Mouse (Mus musculus): Measurements from ENCODE around the gene Exoc6b. TPM values are rescaled to one million over a fixed set of nuclear protein-coding genes. Genes with fewer than 3 reads are reported as not detected.

Gene Exoc6b
- polyA plus RNA-seq, 1 experiment from 2014 or later = 31.2 TPM

DNA sequence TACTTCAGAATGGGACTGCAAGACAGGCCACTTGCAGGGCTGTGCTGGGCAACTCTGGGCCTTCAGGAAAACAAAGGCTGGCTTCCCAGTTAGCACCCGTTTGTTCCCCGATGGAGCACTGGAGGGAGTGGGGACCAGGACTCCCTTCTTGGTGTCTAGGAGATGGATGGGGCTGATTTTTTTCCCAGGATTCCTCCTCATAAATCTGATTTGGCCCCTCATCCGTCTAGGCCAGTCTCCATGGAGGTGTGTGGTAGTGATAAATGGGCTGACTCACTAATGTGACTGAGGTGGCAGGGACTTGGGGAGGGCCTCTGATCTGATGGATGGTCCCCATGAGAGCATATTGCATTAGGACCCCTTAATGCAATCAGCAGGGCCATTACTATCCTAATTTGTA is 470.6 kb downstream of the Exoc6b start:
- no peak overlapping the region for H3K9ac ChIP-seq (ENCODE audit: low read length)
- no peak overlapping the region for H3K27ac ChIP-seq (ENCODE audit: low read length)
- no peak for ATAC-seq (ENCODE audit: insufficient read depth, low FRiP score)
- no peaks in the 10 kb centered on the region for H3K9me3 ChIP-seq (replicated peaks; ENCODE audit: control insufficient read depth, low read length)
- WGBS = 42% methylated on average over 3 of the region's 3 CpGs
- H3K4me2 ChIP-seq (ENCODE audit: low read depth, low read length) = no peak overlapping the region
- H3K27me3 ChIP-seq (ENCODE audit: control insufficient read depth, insufficient read depth, low read length) = no peaks in the 10 kb centered on the region
- no peak overlapping the region for H3K4me3 ChIP-seq (replicated peaks; ENCODE audit: low read length)
- H3K36me3 ChIP-seq (ENCODE audit: control insufficient read depth, insufficient read depth, low read length) = no peaks in the 10 kb centered on the region
- H3K4me1 ChIP-seq (ENCODE audit: control insufficient read depth, insufficient read depth, low read length) = peaks cover under 1% of the 10 kb centered on the region; the same call in 1 of the 2 replicates

- H3K27me3 ChIP-seq (ENCODE audit: control insufficient read depth, insufficient read depth, low read length) = peaks cover 5% of the 10 kb centered on the region
- 68% methylated on average over 3 of the region's 3 CpGs for WGBS
- H3K4me3 ChIP-seq (replicated peaks; ENCODE audit: low read length) = no peak overlapping the region
- H3K9ac ChIP-seq (ENCODE audit: low read length) = no peak overlapping the region
- H3K4me2 ChIP-seq (ENCODE audit: low read depth, low read length) = no peak overlapping the region
- ATAC-seq (ENCODE audit: insufficient read depth, low FRiP score) = no peak
- no peaks in the 10 kb centered on the region for H3K9me3 ChIP-seq (replicated peaks; ENCODE audit: control insufficient read depth, low read length)
- H3K36me3 ChIP-seq (ENCODE audit: control insufficient read depth, insufficient read depth, low read length) = no peaks in the 10 kb centered on the region
- H3K27ac ChIP-seq (ENCODE audit: low read length) = no peak overlapping the region
- peaks cover 15% of the 10 kb centered on the region for H3K4me1 ChIP-seq (ENCODE audit: control insufficient read depth, insufficient read depth, low read length)
Measured at GRCm38 (mm10) chr6:84594626-84595025, 474.7 kb downstream of the Exoc6b start.

GRCm38 (mm10) chr6:84593693-84594092 is 475.6 kb downstream of the Exoc6b start, which contains the start of gene Cyp26b1:
TSS of gene Cyp26b1 (minus strand) at chr6:84593908.
- no peak within 1 kb of the TSS for H3K4me2 ChIP-seq (ENCODE audit: low read depth, low read length)
- ATAC-seq (ENCODE audit: insufficient read depth, low FRiP score) = no peak
- peaks cover 14% of the 10 kb centered on the region for H3K27me3 ChIP-seq (ENCODE audit: control insufficient read depth, insufficient read depth, low read length)
- H3K27ac ChIP-seq (ENCODE audit: low read length) = no peak within 1 kb of the TSS
- H3K9ac ChIP-seq (ENCODE audit: low read length) = no peak within 1 kb of the TSS
- WGBS = 91% methylated on average over 10 of the region's 10 CpGs
- no peaks in the 10 kb centered on the region for H3K9me3 ChIP-seq (replicated peaks; ENCODE audit: control insufficient read depth, low read length)
- H3K4me3 ChIP-seq (replicated peaks; ENCODE audit: low read length) = no peak within 1 kb of the TSS
- H3K4me1 ChIP-seq (ENCODE audit: control insufficient read depth, insufficient read depth, low read length) = peaks cover 15% of the 10 kb centered on the region
- no peaks in the 10 kb centered on the region for H3K36me3 ChIP-seq (ENCODE audit: control insufficient read depth, insufficient read depth, low read length)

DNA sequence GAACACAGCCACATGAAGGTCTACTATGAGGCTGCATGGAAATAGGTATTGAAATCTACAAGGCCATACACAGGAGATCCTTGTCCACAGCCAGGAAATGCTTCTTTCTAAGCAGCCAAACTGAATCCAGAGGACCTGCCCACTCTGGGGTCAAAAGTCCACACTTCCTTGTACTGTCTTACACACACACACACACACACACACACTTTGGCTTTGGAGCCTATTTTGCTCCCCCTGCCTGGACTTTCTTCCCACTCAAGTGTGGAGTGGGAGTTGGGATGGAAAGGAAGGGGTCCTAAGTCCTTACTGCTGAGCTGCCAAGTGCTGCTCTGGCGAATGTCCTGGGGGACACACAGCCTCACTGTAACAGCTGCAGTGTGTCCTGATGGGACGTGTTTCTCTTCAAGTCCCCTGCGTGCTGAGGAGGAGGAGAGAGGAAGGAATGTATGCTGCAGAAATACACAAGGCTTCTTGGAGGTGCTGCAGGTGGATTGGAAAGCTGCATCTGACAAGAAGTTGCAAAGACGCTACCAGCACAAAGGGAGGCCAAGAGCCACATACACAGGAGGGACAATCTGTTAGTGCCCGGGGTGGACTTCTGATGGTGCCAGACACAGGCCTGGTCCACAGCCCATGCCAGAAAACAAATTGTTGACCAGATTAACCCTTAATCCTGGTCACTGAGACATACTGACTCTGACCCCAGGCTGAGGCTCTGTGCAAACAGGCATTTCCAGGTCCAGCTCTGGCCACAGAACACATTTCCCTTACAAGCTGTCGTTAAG is 478.2 kb downstream of the Exoc6b start:
- Histone ChIP-seq H3K36me3 (ENCODE audit: control insufficient read depth, insufficient read depth, low read length) (no peaks in the 10 kb centered on the region), H3K4me3 (replicated peaks; ENCODE audit: low read length) (no peak overlapping the region), H3K27me3 (ENCODE audit: control insufficient read depth, insufficient read depth, low read length) (peaks cover 38% of the 10 kb centered on the region), H3K9me3 (replicated peaks; ENCODE audit: control insufficient read depth, low read length) (no peaks in the 10 kb centered on the region), H3K4me1 (ENCODE audit: control insufficient read depth, insufficient read depth, low read length) (peaks cover 37% of the 10 kb centered on the region), H3K27ac (ENCODE audit: low read length) (no peak overlapping the region), H3K4me2 (ENCODE audit: low read depth, low read length) (no peak overlapping the region), H3K9ac (ENCODE audit: low read length) (no peak overlapping the region)
- WGBS = 37% methylated on average over 6 of the region's 6 CpGs
- no peak; the same call in 1 of the 2 replicates for ATAC-seq (ENCODE audit: insufficient read depth, low FRiP score)

DNA sequence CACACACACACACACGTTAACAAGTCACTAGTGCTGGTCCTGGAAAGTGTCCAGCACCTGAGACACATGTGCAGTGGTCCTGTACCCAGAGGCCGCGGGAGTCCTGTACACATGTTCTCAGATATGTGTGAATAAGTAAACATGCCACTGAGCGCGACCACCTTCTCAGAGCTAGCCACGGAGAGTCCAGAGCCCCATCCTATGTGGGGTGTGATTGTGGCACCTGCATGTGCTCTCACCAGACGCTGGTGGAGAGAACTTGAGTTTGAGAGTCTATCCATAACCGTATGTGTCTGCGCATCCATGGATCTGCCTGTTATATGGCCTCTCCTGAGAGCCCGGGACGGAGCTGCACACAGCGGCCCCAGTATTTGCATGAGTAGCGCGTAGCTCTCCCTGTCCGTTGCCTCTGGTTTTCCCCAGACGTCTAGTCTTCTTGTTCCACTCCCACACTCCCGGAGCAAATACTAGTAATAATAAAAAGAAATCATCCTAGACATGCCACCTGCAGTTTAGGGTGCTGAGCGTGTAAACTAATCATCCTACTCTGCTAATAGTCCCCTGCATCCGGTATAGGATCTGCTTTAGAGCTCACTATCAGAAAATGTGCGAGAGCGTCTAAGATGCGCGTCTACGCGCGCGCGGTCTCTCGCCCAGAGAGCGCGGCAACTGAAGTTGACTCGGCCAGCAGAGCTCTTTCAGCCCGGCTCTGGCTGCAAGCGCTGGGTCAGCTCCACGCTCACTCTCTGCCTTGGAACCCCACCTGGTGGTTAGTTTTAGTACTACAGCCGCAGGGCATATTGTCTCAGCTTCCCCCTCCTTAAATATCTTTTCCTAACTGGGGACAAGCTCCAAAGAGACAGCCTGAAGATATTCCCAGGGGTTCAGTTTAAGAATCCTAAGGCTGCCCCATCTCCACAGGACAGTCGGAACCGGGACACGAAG is 479.3 kb downstream of the Exoc6b start:
- peaks cover 43% of the 10 kb centered on the region for H3K4me1 ChIP-seq (ENCODE audit: control insufficient read depth, insufficient read depth, low read length)
- H3K9ac ChIP-seq (ENCODE audit: low read length) = no peak overlapping the region
- ATAC-seq (ENCODE audit: insufficient read depth, low FRiP score) = peak; percentile 59; the same call in 1 of the 2 replicates
- H3K4me2 ChIP-seq (ENCODE audit: low read depth, low read length) = peak overlapping the region; percentile 46
- no peaks in the 10 kb centered on the region for H3K9me3 ChIP-seq (replicated peaks; ENCODE audit: control insufficient read depth, low read length)
- H3K27me3 ChIP-seq (ENCODE audit: control insufficient read depth, insufficient read depth, low read length) = peaks cover 45% of the 10 kb centered on the region
- 3% methylated on average over 39 of the region's 39 CpGs for WGBS
- no peak overlapping the region for H3K27ac ChIP-seq (ENCODE audit: low read length)
- peak overlapping the region; percentile 19 for H3K4me3 ChIP-seq (replicated peaks; ENCODE audit: low read length)
- no peaks in the 10 kb centered on the region for H3K36me3 ChIP-seq (ENCODE audit: control insufficient read depth, insufficient read depth, low read length)

DNA sequence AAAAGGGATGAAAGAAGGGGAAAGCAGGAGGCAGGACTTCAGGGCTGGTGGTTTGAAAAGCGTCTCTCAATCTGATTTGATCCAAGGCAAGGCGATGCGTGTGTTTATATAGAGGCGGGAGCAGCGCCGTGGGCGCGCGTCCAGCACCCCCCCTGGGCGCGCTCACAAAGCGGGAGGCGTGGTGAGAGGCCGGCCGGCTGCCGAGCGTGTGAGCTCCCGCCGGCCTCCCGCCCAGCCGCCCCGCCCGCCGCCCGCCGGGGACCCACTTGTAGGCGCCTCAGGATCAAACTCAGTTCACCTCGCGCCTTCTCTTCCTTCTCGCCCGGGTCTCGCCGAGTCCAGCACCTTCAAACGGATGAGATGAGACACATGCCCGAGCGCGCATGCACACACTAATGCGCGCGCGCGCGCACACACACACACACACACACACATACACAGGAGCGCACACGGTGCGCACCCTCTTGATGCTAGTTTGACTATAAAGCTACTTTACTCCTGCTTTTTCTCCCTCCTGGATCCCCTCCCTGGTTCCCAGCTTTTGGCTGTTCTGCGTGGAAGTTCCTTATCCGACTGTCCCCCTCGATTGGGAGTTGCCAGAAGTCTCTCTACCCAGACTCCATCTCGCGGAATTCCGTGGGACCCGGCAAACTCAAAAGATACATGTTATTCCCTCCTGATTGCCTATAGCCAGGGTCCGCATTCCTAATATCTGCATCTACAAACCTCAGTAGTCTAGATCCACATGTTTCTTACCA is 480.2 kb downstream of the Exoc6b start:
- Histone ChIP-seq H3K36me3 (ENCODE audit: control insufficient read depth, insufficient read depth, low read length) (no peaks in the 10 kb centered on the region), H3K27ac (ENCODE audit: low read length) (no peak overlapping the region), H3K9me3 (replicated peaks; ENCODE audit: control insufficient read depth, low read length) (no peaks in the 10 kb centered on the region), H3K9ac (ENCODE audit: low read length) (peak overlapping the region; percentile 67), H3K4me3 (replicated peaks; ENCODE audit: low read length) (peak overlapping the region; percentile 50), H3K27me3 (ENCODE audit: control insufficient read depth, insufficient read depth, low read length) (peaks cover 55% of the 10 kb centered on the region), H3K4me1 (ENCODE audit: control insufficient read depth, insufficient read depth, low read length) (peaks cover 52% of the 10 kb centered on the region), H3K4me2 (ENCODE audit: low read depth, low read length) (peak overlapping the region; percentile 94)
- WGBS = 1% methylated on average over 54 of the region's 54 CpGs
- ATAC-seq (ENCODE audit: insufficient read depth, low FRiP score) = peak; percentile 35; the same call in 1 of the 2 replicates

- Histone ChIP-seq H3K27me3 (ENCODE audit: control insufficient read depth, insufficient read depth, low read length) (peaks cover 61% of the 10 kb centered on the region), H3K27ac (ENCODE audit: low read length) (no peak overlapping the region), H3K9me3 (replicated peaks; ENCODE audit: control insufficient read depth, low read length) (no peaks in the 10 kb centered on the region), H3K9ac (ENCODE audit: low read length) (peak overlapping the region; percentile 67), H3K36me3 (ENCODE audit: control insufficient read depth, insufficient read depth, low read length) (no peaks in the 10 kb centered on the region), H3K4me2 (ENCODE audit: low read depth, low read length) (peak overlapping the region; percentile 94), H3K4me3 (replicated peaks; ENCODE audit: low read length) (peak overlapping the region; percentile 50), H3K4me1 (ENCODE audit: control insufficient read depth, insufficient read depth, low read length) (peaks cover 55% of the 10 kb centered on the region)
- ATAC-seq (ENCODE audit: insufficient read depth, low FRiP score) = no peak
- WGBS = under 1% methylated on average over 41 of the region's 41 CpGs
Measured at GRCm38 (mm10) chr6:84588221-84588894, 481.0 kb downstream of the Exoc6b start.

DNA sequence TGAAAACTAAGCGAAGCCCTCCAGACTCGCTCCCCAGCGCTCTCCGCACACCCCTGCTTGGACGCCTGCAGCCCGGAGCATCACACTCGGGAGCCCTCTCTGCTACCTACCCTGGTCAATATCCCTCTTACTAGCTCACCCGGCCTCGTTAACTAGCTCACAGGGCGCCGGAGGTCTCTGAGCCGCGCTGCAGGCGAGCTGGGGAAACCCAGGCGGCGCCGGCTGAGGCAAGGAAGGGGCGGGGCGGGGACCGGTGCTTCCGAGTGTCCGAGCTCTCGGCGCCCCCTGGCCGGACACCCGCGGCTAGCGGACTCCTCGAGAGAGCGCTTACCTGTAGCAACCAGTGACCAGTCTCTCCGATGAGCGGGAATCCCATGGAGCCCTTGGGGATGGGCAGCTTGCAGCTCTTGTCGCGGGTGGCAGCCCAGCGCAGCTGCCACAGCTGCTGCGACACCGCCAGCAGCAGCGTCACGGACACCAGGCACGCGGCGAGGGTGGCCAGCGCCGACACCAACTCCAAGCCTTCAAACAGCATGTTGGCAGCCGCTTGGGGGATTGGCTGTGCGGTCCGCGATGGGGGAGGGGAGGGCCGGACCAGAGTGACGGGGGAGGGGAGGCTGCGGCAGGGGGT is 481.7 kb downstream of the Exoc6b start:
- Histone ChIP-seq H3K4me3 (replicated peaks; ENCODE audit: low read length) (peak overlapping the region; percentile 50), H3K36me3 (ENCODE audit: control insufficient read depth, insufficient read depth, low read length) (no peaks in the 10 kb centered on the region), H3K9me3 (replicated peaks; ENCODE audit: control insufficient read depth, low read length) (no peaks in the 10 kb centered on the region), H3K4me1 (ENCODE audit: control insufficient read depth, insufficient read depth, low read length) (peaks cover 61% of the 10 kb centered on the region), H3K27ac (ENCODE audit: low read length) (no peak overlapping the region; the same call in 1 of the 2 replicates), H3K9ac (ENCODE audit: low read length) (peak overlapping the region; percentile 67), H3K27me3 (ENCODE audit: control insufficient read depth, insufficient read depth, low read length) (peaks cover 66% of the 10 kb centered on the region), H3K4me2 (ENCODE audit: low read depth, low read length) (peak overlapping the region; percentile 94)
- ATAC-seq (ENCODE audit: insufficient read depth, low FRiP score) = no peak
- under 1% methylated on average over 51 of the region's 51 CpGs for whole genome bisulfite sequencing

Measured in stomach, embryonic 16.5 days (tissue).